Mouse (Mus musculus) brain, embryonic 14.5 days (tissue): ENCODE data around the gene Il6ra. TPM values are rescaled to one million over a fixed set of nuclear protein-coding genes. Genes with fewer than 3 reads are reported as not detected.

Experiments used
- DNase-seq: peaks from one replicate; pipeline ENCODE4 v3.0.0-alpha.2; 2011; ENCODE audit warnings: low read depth
- CTCF ChIP-seq: fragments of 200-500 bp; IDR thresholded peaks from 2 replicates; pipeline ENCODE4 v1.5.1; 2012; ENCODE audit warnings: inconsistent platforms, mild to moderate bottlenecking, moderate library complexity, borderline replicate concordance; ENCODE audit not compliant: insufficient read depth, insufficient read length; ENCODE audit errors: extremely low read depth
- POLR2A ChIP-seq: fragments of 200-500 bp; IDR thresholded peaks from 2 replicates; pipeline ENCODE4 v1.6.1; 2012; ENCODE audit warnings: mild to moderate bottlenecking, inconsistent platforms, borderline replicate concordance; ENCODE audit not compliant: poor library complexity, insufficient read depth, insufficient read length, severe bottlenecking; ENCODE audit errors: extremely low read depth
- polyA plus RNA-seq: library from polyadenylated mRNA; depleted of rRNA; stranded (reverse); fragments of >200 nt; gene quantifications from 2 replicates; pipeline ENCODE4 v1.2.3, GENCODE M21; 2012; rRNA removed

The Il6ra gene
- polyA plus RNA-seq, 1 experiment = 0.93 TPM

DNA sequence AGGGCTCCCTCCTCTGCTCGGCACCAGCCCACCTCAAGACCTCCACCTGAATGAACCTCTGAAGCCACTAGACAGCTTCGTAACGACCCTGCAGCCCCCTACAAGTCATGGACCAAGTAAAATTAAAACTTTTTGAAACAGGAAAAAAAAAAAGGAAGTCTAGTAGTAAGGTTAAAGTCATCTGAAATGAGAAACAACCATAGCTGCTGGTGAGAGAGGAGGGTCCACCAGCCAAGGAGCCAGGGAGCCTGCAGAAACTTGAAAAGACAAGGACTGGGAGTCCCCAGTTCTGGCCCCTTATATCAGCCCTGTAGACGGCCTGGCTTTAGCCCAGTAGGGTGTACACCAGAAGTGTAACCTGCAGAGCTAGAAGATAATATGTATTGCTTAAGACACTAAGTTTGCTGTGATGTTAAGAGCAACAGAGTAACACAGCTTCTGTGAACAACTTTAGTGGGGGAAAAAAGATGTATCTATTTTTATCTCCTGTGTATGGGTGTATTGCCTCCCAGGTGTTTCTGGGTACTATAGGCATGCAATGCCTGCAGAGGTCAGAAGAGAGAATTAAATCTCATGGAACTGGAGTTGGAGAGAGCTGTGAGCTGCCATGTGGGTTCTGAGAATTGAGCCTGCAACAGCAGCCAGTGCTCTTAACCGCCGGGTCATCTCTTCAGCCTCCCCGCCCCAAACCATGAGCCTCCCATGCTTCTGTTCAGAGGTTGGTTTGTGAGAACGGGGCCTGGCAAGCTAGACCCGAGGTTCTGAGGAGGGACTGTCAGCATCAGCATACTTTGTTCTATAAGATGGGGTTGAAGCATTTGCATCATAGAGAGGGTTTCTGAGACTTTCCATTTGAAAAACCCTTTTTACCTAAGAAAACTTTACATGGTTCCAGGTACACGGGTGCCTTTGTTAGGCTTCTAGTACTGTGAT, 91.2 kb downstream of the Il6ra start:
- TF ChIP-seq POLR2A = no peak
- no peak for TF ChIP-seq CTCF
- no peak for DNase-seq

DNA sequence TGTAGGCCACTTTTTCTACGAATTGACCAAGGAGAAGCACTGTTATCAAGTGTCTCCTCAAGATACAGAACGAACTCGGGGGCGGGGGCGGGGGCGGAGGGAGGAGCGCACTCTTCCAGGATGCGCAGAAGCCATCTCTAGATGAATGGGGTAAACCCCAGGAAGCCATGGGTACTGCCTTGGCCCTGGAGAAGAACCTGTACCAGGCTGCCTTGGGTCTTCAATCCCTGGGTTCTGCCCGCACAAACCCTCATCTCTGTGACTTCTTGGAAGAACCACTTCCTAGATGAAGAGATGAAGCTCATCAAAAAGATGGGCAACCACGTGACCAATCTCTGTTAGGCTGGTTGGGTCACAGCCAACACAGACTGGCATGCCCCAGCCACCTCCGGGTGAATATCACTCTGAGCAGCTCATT, 91.9 kb downstream of the Il6ra start:
- TF ChIP-seq POLR2A (no peak), CTCF (no peak)
- DNase-seq = no peak

DNA sequence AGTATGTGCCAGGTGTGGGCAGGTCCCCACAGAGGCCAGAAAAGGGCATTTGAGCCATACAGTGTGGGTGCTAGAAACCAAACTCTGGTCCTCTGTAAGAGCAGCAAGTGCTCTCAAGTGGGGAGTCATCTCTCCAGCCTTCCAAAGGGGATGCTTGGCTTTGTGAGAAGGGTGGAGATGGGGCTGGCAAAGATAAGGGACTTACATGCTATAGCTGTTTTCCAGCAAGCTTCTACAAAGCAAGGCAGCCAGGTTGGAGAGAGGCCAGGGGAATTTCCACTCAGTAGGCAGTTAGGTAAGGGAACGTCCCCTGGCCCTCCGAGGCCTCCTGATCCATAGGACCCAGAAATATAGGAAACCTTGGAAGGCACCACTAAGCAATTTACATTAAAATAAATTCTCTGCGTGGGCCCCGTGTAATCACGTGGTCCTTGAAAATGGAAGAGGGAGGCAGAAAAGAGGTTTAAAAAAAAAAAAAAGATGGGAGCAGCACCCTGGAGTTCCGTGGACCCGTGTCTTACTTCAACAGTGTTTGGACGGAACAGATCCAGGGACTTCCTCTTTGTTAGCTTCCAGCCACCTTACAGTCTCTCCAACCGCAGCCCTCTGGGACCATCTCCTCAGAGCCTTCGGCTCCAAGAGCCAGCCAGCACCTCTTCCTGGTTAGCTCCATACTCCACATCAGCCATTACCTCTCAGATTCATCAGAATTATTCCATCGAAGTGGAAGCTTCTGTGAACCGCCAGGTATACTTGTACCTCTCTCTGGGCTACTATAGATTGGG, 92.5 kb downstream of the Il6ra start:
- DNase-seq = no peak
- no peak for TF ChIP-seq POLR2A
- TF ChIP-seq CTCF = no peak

DNA sequence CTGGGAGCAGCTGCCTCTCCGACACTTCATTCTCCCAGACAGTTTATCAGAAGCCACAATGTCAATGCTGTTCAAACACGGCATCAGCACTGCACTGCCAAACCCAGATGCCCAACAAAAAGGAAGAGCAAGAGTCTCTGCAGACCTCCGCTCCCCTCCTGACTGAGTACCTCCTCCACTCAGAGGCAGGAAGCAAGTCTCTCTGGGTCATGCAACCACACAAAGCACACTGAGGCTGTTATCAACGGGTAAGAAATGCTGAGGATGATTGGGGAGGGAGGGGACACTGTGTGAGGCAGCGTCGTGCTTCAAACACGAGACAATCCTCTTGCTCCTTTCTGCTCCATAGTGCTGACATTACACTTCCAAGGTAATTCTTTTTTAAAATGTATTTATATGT, 93.1 kb downstream of the Il6ra start:
- no peak for TF ChIP-seq POLR2A
- TF ChIP-seq CTCF = no peak
- no peak for DNase-seq

DNA sequence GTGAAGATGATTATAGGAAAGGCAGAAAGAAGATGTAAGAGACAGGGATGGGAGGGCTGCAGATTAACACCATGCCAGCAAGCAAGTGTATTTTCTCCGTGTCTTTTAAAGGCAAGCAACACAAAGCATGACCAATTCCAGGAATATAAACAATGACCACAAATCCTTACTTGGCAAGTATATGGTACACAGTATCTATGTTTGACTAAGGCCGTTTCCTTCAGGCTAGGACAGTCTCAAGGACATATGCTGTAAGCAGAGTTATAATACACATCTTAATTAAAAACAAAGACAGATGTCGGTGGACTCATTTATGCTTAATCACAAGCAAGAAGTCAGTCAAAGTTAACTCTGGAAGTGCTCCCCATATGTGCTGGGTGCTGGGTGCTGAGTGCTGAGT, 94.4 kb downstream of the Il6ra start:
- TF ChIP-seq CTCF (no peak), POLR2A (no peak)

DNA sequence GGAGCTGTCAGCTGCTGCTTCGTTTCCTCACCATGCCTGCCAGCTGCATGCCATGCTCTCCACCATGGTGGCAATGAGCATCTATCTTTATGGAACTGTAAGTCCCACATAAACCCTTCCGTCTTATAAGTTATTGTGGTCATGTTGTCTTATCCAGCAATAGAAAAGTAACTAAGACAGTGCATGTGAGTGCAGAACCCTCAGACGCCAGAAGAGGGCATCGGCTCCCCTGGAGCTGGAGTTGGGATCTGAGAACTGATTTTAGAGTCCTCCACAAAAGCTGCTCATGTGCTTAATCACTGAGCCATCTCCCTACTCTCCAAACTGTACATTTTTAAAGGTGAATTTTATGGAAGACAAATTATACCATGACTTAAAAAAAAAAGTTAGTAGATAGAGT, 95.9 kb downstream of the Il6ra start:
- DNase-seq = peak; percentile 6
- TF ChIP-seq POLR2A (no peak), CTCF (peak; percentile 44; the same call in 1 of the 2 replicates)

More for the DNA sequence above, 94.4 kb downstream of the Il6ra start:
- no peak for DNase-seq

Other genes with a start within 250 kb of the Il6ra start
- gene Adar, start 198.2 kb downstream of the Il6ra start, polyA plus RNA-seq = 72.0 and 78.2 TPM in 2 replicates
- gene Chrnb2, start 148.6 kb downstream of the Il6ra start, polyA plus RNA-seq = 50.3 and 53.7 TPM in 2 replicates
- 45.1 and 61.2 TPM in 2 replicates for gene Ube2q1, start 139.6 kb downstream of the Il6ra start, polyA plus RNA-seq
- gene She, start 81.8 kb downstream of the Il6ra start, polyA plus RNA-seq = 0.77 and 2.0 TPM in 2 replicates
- gene Atp8b2, start 50.3 kb upstream of the Il6ra start, polyA plus RNA-seq = 71.0 and 80.8 TPM in 2 replicates
- gene Hax1, start 85.6 kb upstream of the Il6ra start, polyA plus RNA-seq = 93.7 and 115 TPM in 2 replicates
- 93.7 and 97.7 TPM in 2 replicates for gene 4933434E20Rik, start 138.4 kb upstream of the Il6ra start, polyA plus RNA-seq
- gene Ubap2l, start 139.4 kb upstream of the Il6ra start, polyA plus RNA-seq = 155 and 184 TPM in 2 replicates
- 205 and 222 TPM in 2 replicates for gene Tpm3, start 159.5 kb upstream of the Il6ra start, polyA plus RNA-seq
- gene Nup210l, start 190.9 kb upstream of the Il6ra start, polyA plus RNA-seq = 1.8 and 2.3 TPM in 2 replicates